Mouse (Mus musculus): ENCODE measurements around the gene Robo1. TPM values are rescaled to one million over a fixed set of nuclear protein-coding genes. Genes with fewer than 3 reads are reported as not detected.

The Robo1 gene
- polyA plus RNA-seq, 1 experiment: 2.2 TPM

GRCm38 (mm10) chr16:72897125-72897524 lies 589.0 kb downstream of the Robo1 start:
- Histone ChIP-seq H3K36me3 (ENCODE audit: control insufficient read depth, insufficient read depth, low read length) (no peaks in the 10 kb centered on the region), H3K4me3 (ENCODE audit: insufficient read depth, low read depth, low read length) (no peak overlapping the region), H3K27ac (ENCODE audit: insufficient read depth, low read depth, low read length) (no peak overlapping the region), H3K27me3 (replicated peaks; ENCODE audit: control insufficient read depth, insufficient read depth, low read length) (no peaks in the 10 kb centered on the region), H3K4me1 (ENCODE audit: control insufficient read depth, insufficient read depth, low read length) (no peaks in the 10 kb centered on the region)
- TF ChIP-seq POLR2A (IDR thresholded peaks at IDR 0.05; ENCODE audit: low read depth, low read length) (no peak), CTCF (conservative IDR thresholded peaks at IDR 0.05; ENCODE audit: insufficient read depth, insufficient read length, low read depth, low read length) (no peak)
- WGBS: 73% methylated on average over 11 of the region's 11 CpGs
- DNase-seq: no peak

- Histone ChIP-seq H3K36me3 (ENCODE audit: control insufficient read depth, insufficient read depth, low read length) (no peaks in the 10 kb centered on the region), H3K4me1 (ENCODE audit: control insufficient read depth, insufficient read depth, low read length) (no peaks in the 10 kb centered on the region), H3K27me3 (replicated peaks; ENCODE audit: control insufficient read depth, insufficient read depth, low read length) (no peaks in the 10 kb centered on the region), H3K4me3 (ENCODE audit: insufficient read depth, low read depth, low read length) (no peak overlapping the region), H3K27ac (ENCODE audit: insufficient read depth, low read depth, low read length) (no peak overlapping the region)
- DNase-seq: no peak
- WGBS: 85% methylated on average over 2 of the region's 2 CpGs
- TF ChIP-seq POLR2A (IDR thresholded peaks at IDR 0.05; ENCODE audit: low read depth, low read length): no peak
- no peak for TF ChIP-seq CTCF (conservative IDR thresholded peaks at IDR 0.05; ENCODE audit: insufficient read depth, insufficient read length, low read depth, low read length)
These were observed 600.8 kb downstream of the Robo1 start for GRCm38 (mm10) chr16:72908895-72909294.

GRCm38 (mm10) chr16:72913134-72913533 lies 605.0 kb downstream of the Robo1 start:
- Histone ChIP-seq H3K4me3 (ENCODE audit: insufficient read depth, low read depth, low read length) (no peak overlapping the region), H3K27me3 (replicated peaks; ENCODE audit: control insufficient read depth, insufficient read depth, low read length) (no peaks in the 10 kb centered on the region), H3K27ac (ENCODE audit: insufficient read depth, low read depth, low read length) (no peak overlapping the region), H3K36me3 (ENCODE audit: control insufficient read depth, insufficient read depth, low read length) (no peaks in the 10 kb centered on the region), H3K4me1 (ENCODE audit: control insufficient read depth, insufficient read depth, low read length) (no peaks in the 10 kb centered on the region)
- 56% methylated on average over 5 of the region's 5 CpGs for WGBS
- no peak for TF ChIP-seq CTCF (conservative IDR thresholded peaks at IDR 0.05; ENCODE audit: insufficient read depth, insufficient read length, low read depth, low read length)
- no peak for TF ChIP-seq POLR2A (IDR thresholded peaks at IDR 0.05; ENCODE audit: low read depth, low read length)
- peak; percentile 42 for DNase-seq

GRCm38 (mm10) chr16:72914068-72914630 lies 606.0 kb downstream of the Robo1 start:
- no peak for TF ChIP-seq CTCF (conservative IDR thresholded peaks at IDR 0.05; ENCODE audit: insufficient read depth, insufficient read length, low read depth, low read length)
- no peak for TF ChIP-seq POLR2A (IDR thresholded peaks at IDR 0.05; ENCODE audit: low read depth, low read length)
- WGBS: 65% methylated on average over 4 of the region's 4 CpGs
- no peak overlapping the region for H3K27ac ChIP-seq (ENCODE audit: insufficient read depth, low read depth, low read length)
- H3K36me3 ChIP-seq (ENCODE audit: control insufficient read depth, insufficient read depth, low read length): no peaks in the 10 kb centered on the region
- no peaks in the 10 kb centered on the region for H3K27me3 ChIP-seq (replicated peaks; ENCODE audit: control insufficient read depth, insufficient read depth, low read length)
- no peak overlapping the region for H3K4me3 ChIP-seq (ENCODE audit: insufficient read depth, low read depth, low read length)
- DNase-seq: no peak
- H3K4me1 ChIP-seq (ENCODE audit: control insufficient read depth, insufficient read depth, low read length): no peaks in the 10 kb centered on the region

GRCm38 (mm10) chr16:72920013-72920412 lies 611.9 kb downstream of the Robo1 start:
- H3K36me3 ChIP-seq (ENCODE audit: control insufficient read depth, insufficient read depth, low read length): no peaks in the 10 kb centered on the region
- no peaks in the 10 kb centered on the region for H3K4me1 ChIP-seq (ENCODE audit: control insufficient read depth, insufficient read depth, low read length)
- WGBS: 88% methylated on average over 3 of the region's 3 CpGs
- no peaks in the 10 kb centered on the region for H3K27me3 ChIP-seq (replicated peaks; ENCODE audit: control insufficient read depth, insufficient read depth, low read length)
- H3K27ac ChIP-seq (ENCODE audit: insufficient read depth, low read depth, low read length): no peak overlapping the region
- H3K4me3 ChIP-seq (ENCODE audit: insufficient read depth, low read depth, low read length): no peak overlapping the region
- TF ChIP-seq CTCF (conservative IDR thresholded peaks at IDR 0.05; ENCODE audit: insufficient read depth, insufficient read length, low read depth, low read length): no peak
- no peak for TF ChIP-seq POLR2A (IDR thresholded peaks at IDR 0.05; ENCODE audit: low read depth, low read length)
- no peak for DNase-seq

GRCm38 (mm10) chr16:72924423-72925224 lies 616.5 kb downstream of the Robo1 start:
- Histone ChIP-seq H3K27ac (ENCODE audit: insufficient read depth, low read depth, low read length) (no peak overlapping the region), H3K27me3 (replicated peaks; ENCODE audit: control insufficient read depth, insufficient read depth, low read length) (no peaks in the 10 kb centered on the region), H3K36me3 (ENCODE audit: control insufficient read depth, insufficient read depth, low read length) (no peaks in the 10 kb centered on the region), H3K4me3 (ENCODE audit: insufficient read depth, low read depth, low read length) (no peak overlapping the region), H3K4me1 (ENCODE audit: control insufficient read depth, insufficient read depth, low read length) (no peaks in the 10 kb centered on the region)
- DNase-seq: peak; percentile 74
- TF ChIP-seq POLR2A (IDR thresholded peaks at IDR 0.05; ENCODE audit: low read depth, low read length) (no peak), CTCF (conservative IDR thresholded peaks at IDR 0.05; ENCODE audit: insufficient read depth, insufficient read length, low read depth, low read length) (no peak)
- WGBS: 9% methylated on average over 15 of the region's 15 CpGs

- H3K27ac ChIP-seq (ENCODE audit: insufficient read depth, low read depth, low read length): no peak overlapping the region
- WGBS: 79% methylated on average over 6 of the region's 6 CpGs
- no peak overlapping the region for H3K4me3 ChIP-seq (ENCODE audit: insufficient read depth, low read depth, low read length)
- H3K36me3 ChIP-seq (ENCODE audit: control insufficient read depth, insufficient read depth, low read length): no peaks in the 10 kb centered on the region
- no peak for DNase-seq
- H3K27me3 ChIP-seq (replicated peaks; ENCODE audit: control insufficient read depth, insufficient read depth, low read length): no peaks in the 10 kb centered on the region
- no peaks in the 10 kb centered on the region for H3K4me1 ChIP-seq (ENCODE audit: control insufficient read depth, insufficient read depth, low read length)
- TF ChIP-seq CTCF (conservative IDR thresholded peaks at IDR 0.05; ENCODE audit: insufficient read depth, insufficient read length, low read depth, low read length) (no peak), POLR2A (IDR thresholded peaks at IDR 0.05; ENCODE audit: low read depth, low read length) (no peak)
These were observed 620.5 kb downstream of the Robo1 start for GRCm38 (mm10) chr16:72928525-72929122.
